Mouse (Mus musculus) left cerebral cortex, adult 9 months (tissue): ENCODE results near the gene Gabpb1.

Experiments
- DNase-seq, 2 experiments: peaks; one replicate each; pipeline ENCODE4 v3.0.0; 2022; ENCODE audit warnings: low spot score in 2 of 2

The Gabpb1 gene

GRCm38 (mm10) chr2:126676122-126676515 lies at the start of gene Gabpb1:
Gene Gabpb1, minus strand, starts transcription at chr2:126676337.
- no peak for DNase-seq

GRCm38 (mm10) chr2:126712950-126713349 lies 36.8 kb upstream of the Gabpb1 start:
- DNase-seq: no peak

- no peak for DNase-seq
Observed at GRCm38 (mm10) chr2:126712526-126712925, 36.4 kb upstream of the Gabpb1 start.

GRCm38 (mm10) chr2:126708361-126708760 lies 32.2 kb upstream of the Gabpb1 start:
- no peak for DNase-seq

GRCm38 (mm10) chr2:126707438-126707779 lies 31.3 kb upstream of the Gabpb1 start:
- DNase-seq: no peak

GRCm38 (mm10) chr2:126706759-126707437 lies 30.8 kb upstream of the Gabpb1 start, which contains the start of gene Usp8:
Gene Usp8, plus strand, starts transcription at chr2:126707328.
- peak; percentile 96 to 98 for DNase-seq

GRCm38 (mm10) chr2:126695285-126695684 lies 19.1 kb upstream of the Gabpb1 start:
- no peak for DNase-seq

- no peak for DNase-seq
Observed at GRCm38 (mm10) chr2:126691290-126691689, 15.2 kb upstream of the Gabpb1 start.

- DNase-seq: no peak
Observed at GRCm38 (mm10) chr2:126682937-126683336, 6.8 kb upstream of the Gabpb1 start.

GRCm38 (mm10) chr2:126682333-126682732 lies 6.2 kb upstream of the Gabpb1 start:
- DNase-seq: no peak

- DNase-seq: no peak
Observed at GRCm38 (mm10) chr2:126677366-126677765, 1.2 kb upstream of the Gabpb1 start.

GRCm38 (mm10) chr2:126675169-126676121 lies 692 bp downstream of the Gabpb1 start:
- peak; percentile 74 to 84 for DNase-seq

GRCm38 (mm10) chr2:126674441-126675168 lies 1.5 kb downstream of the Gabpb1 start:
- DNase-seq: peak in 1 of 2 experiments; percentile 33

GRCm38 (mm10) chr2:126673317-126674242 lies 2.6 kb downstream of the Gabpb1 start:
- DNase-seq: no peak

- DNase-seq: no peak
Observed at GRCm38 (mm10) chr2:126668621-126669252, 7.4 kb downstream of the Gabpb1 start.

GRCm38 (mm10) chr2:126665984-126666383 lies 10.2 kb downstream of the Gabpb1 start:
- DNase-seq: no peak

GRCm38 (mm10) chr2:126663481-126663880 lies 12.7 kb downstream of the Gabpb1 start:
- DNase-seq: peak in 1 of 2 experiments; percentile 16

- no peak for DNase-seq
Observed at GRCm38 (mm10) chr2:126652929-126653328, 23.2 kb downstream of the Gabpb1 start.

GRCm38 (mm10) chr2:126647762-126648161 lies 28.4 kb downstream of the Gabpb1 start:
- no peak for DNase-seq

- DNase-seq: no peak
Observed at GRCm38 (mm10) chr2:126646461-126646860, 29.7 kb downstream of the Gabpb1 start.
